Mouse (Mus musculus): ENCODE results near the gene Wrnip1. TPM values are rescaled to one million over a fixed set of nuclear protein-coding genes. Genes with fewer than 3 reads are reported as not detected.

The Wrnip1 gene
- polyA plus RNA-seq, 1 experiment from 2014 or later: 19.7 TPM

GRCm38 (mm10) chr13:32806820-32807219 is 5.0 kb downstream of the Wrnip1 start:
- Histone ChIP-seq H3K4me3 (ENCODE audit: control insufficient read depth in 1 of 2, insufficient read depth in 1 of 2, low read depth in 1 of 2, low read length in 2 of 2) (no peak overlapping the region), H3K27ac (replicated peaks in 1 of 2; ENCODE audit: control insufficient read depth in 1 of 2, insufficient read depth in 1 of 2, low read depth in 2 of 2, low read length in 2 of 2) (0 out of 4 replicates have a peak overlapping the region, but pooled peaks of 1 of the 2 experiments have one; percentile 6), H3K4me1 (ENCODE audit: control insufficient read depth in 2 of 2, insufficient read depth in 2 of 2, low read length in 2 of 2) (peaks cover 0 to 28% of the 10 kb centered on the region in 2 experiments; a peak in 3 of 4 replicates), H3K36me3 (ENCODE audit: control insufficient read depth, insufficient read depth, low read length) (peaks cover 57% of the 10 kb centered on the region), H3K27me3 (ENCODE audit: control insufficient read depth, insufficient read depth, low read length) (no peaks in the 10 kb centered on the region), H3K4me2 (ENCODE audit: low read length) (no peak overlapping the region), H3K9me3 (ENCODE audit: control insufficient read depth, low read length) (no peaks in the 10 kb centered on the region), H3K9ac (ENCODE audit: low read length) (no peak overlapping the region)
- ATAC-seq (ENCODE audit: insufficient number of reproducible peaks, insufficient read depth, low FRiP score, low read depth): no peak
- WGBS: 59% methylated on average over 7 of the region's 7 CpGs

DNA sequence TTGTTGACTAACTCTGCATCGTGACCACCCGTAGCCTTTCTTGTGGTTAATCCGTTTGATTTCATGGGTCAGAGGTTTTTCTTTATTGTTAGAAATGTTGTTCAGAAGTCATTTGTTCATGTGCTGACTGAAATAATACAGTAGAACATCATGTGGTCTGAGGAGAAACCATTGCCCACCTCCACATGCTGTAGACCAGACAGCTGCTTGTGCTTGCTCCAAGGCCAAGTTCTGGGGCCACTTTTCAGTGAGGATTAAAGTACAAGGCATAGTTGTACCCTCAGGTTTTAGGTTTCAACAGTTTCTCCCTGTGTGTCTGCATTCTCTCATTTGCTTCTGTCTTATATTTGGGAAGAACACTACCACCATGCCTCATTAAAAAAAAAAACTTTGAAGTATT is 5.8 kb downstream of the Wrnip1 start:
- peaks cover 62% of the 10 kb centered on the region for H3K36me3 ChIP-seq (ENCODE audit: control insufficient read depth, insufficient read depth, low read length)
- ATAC-seq (ENCODE audit: insufficient number of reproducible peaks, insufficient read depth, low FRiP score, low read depth): no peak
- no peak overlapping the region for H3K4me3 ChIP-seq (ENCODE audit: control insufficient read depth in 1 of 2, insufficient read depth in 1 of 2, low read depth in 1 of 2, low read length in 2 of 2)
- no peak overlapping the region for H3K9ac ChIP-seq (ENCODE audit: low read length)
- 92% methylated on average over 3 of the region's 3 CpGs for WGBS
- no peak overlapping the region for H3K27ac ChIP-seq (replicated peaks in 1 of 2; ENCODE audit: control insufficient read depth in 1 of 2, insufficient read depth in 1 of 2, low read depth in 2 of 2, low read length in 2 of 2)
- H3K9me3 ChIP-seq (ENCODE audit: control insufficient read depth, low read length): no peaks in the 10 kb centered on the region
- H3K4me2 ChIP-seq (ENCODE audit: low read length): no peak overlapping the region
- no peaks in the 10 kb centered on the region for H3K27me3 ChIP-seq (ENCODE audit: control insufficient read depth, insufficient read depth, low read length)
- peaks cover 0 to 32% of the 10 kb centered on the region in 2 experiments; a peak in 3 of 4 replicates for H3K4me1 ChIP-seq (ENCODE audit: control insufficient read depth in 2 of 2, insufficient read depth in 2 of 2, low read length in 2 of 2)

DNA sequence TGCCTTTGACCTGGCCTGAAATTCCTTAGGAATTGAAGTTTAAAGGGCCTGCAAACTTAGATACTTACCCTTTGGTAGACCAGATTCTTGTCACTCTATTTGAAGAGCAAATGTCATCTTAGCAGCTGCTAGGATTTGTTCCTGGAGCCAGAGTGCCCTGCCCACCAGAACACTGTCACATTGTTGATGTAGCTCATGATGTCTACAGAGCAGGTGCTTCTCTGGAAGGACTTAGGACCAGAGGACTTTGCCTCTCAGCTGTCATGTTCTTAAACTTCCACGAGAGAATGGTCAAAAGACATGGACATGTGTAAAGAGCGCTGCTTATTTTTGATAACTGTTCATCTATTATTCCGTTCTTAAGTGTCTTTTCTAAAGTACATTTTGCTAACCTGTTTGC is 17.4 kb downstream of the Wrnip1 start:
- H3K4me2 ChIP-seq (ENCODE audit: low read length): no peak overlapping the region
- no peaks in the 10 kb centered on the region for H3K4me1 ChIP-seq (ENCODE audit: control insufficient read depth in 2 of 2, insufficient read depth in 2 of 2, low read length in 2 of 2)
- H3K27ac ChIP-seq (replicated peaks in 1 of 2; ENCODE audit: control insufficient read depth in 1 of 2, insufficient read depth in 1 of 2, low read depth in 2 of 2, low read length in 2 of 2): no peak overlapping the region
- H3K4me3 ChIP-seq (ENCODE audit: control insufficient read depth in 1 of 2, insufficient read depth in 1 of 2, low read depth in 1 of 2, low read length in 2 of 2): no peak overlapping the region
- H3K9me3 ChIP-seq (ENCODE audit: control insufficient read depth, low read length): no peaks in the 10 kb centered on the region
- 91% methylated on average over 3 of the region's 3 CpGs for WGBS
- no peak for ATAC-seq (ENCODE audit: insufficient number of reproducible peaks, insufficient read depth, low FRiP score, low read depth)
- H3K27me3 ChIP-seq (ENCODE audit: control insufficient read depth, insufficient read depth, low read length): no peaks in the 10 kb centered on the region
- H3K9ac ChIP-seq (ENCODE audit: low read length): no peak overlapping the region
- H3K36me3 ChIP-seq (ENCODE audit: control insufficient read depth, insufficient read depth, low read length): peaks cover 78% of the 10 kb centered on the region

- Histone ChIP-seq H3K36me3 (ENCODE audit: control insufficient read depth, insufficient read depth, low read length) (peaks cover 72% of the 10 kb centered on the region), H3K9me3 (ENCODE audit: control insufficient read depth, low read length) (no peaks in the 10 kb centered on the region), H3K27me3 (ENCODE audit: control insufficient read depth, insufficient read depth, low read length) (no peaks in the 10 kb centered on the region), H3K9ac (ENCODE audit: low read length) (no peak overlapping the region), H3K4me2 (ENCODE audit: low read length) (no peak overlapping the region), H3K27ac (replicated peaks in 1 of 2; ENCODE audit: control insufficient read depth in 1 of 2, insufficient read depth in 1 of 2, low read depth in 2 of 2, low read length in 2 of 2) (no peak overlapping the region), H3K4me3 (ENCODE audit: control insufficient read depth in 1 of 2, insufficient read depth in 1 of 2, low read depth in 1 of 2, low read length in 2 of 2) (no peak overlapping the region), H3K4me1 (ENCODE audit: control insufficient read depth in 2 of 2, insufficient read depth in 2 of 2, low read length in 2 of 2) (no peaks in the 10 kb centered on the region)
- no peak for ATAC-seq (ENCODE audit: insufficient number of reproducible peaks, insufficient read depth, low FRiP score, low read depth)
- WGBS: 83% methylated on average over 5 of the region's 5 CpGs
Observed at GRCm38 (mm10) chr13:32819926-32820325, 18.1 kb downstream of the Wrnip1 start.

- WGBS: 97% methylated on average over 4 of the region's 4 CpGs
- Histone ChIP-seq H3K9ac (ENCODE audit: low read length) (no peak overlapping the region), H3K4me1 (ENCODE audit: control insufficient read depth in 2 of 2, insufficient read depth in 2 of 2, low read length in 2 of 2) (no peaks in the 10 kb centered on the region), H3K27ac (replicated peaks in 1 of 2; ENCODE audit: control insufficient read depth in 1 of 2, insufficient read depth in 1 of 2, low read depth in 2 of 2, low read length in 2 of 2) (no peak overlapping the region), H3K4me2 (ENCODE audit: low read length) (no peak overlapping the region), H3K4me3 (ENCODE audit: control insufficient read depth in 1 of 2, insufficient read depth in 1 of 2, low read depth in 1 of 2, low read length in 2 of 2) (no peak overlapping the region), H3K9me3 (ENCODE audit: control insufficient read depth, low read length) (no peaks in the 10 kb centered on the region), H3K36me3 (ENCODE audit: control insufficient read depth, insufficient read depth, low read length) (peaks cover 62% of the 10 kb centered on the region), H3K27me3 (ENCODE audit: control insufficient read depth, insufficient read depth, low read length) (no peaks in the 10 kb centered on the region)
- ATAC-seq (ENCODE audit: insufficient number of reproducible peaks, insufficient read depth, low FRiP score, low read depth): no peak
Observed at GRCm38 (mm10) chr13:32821671-32822070, 19.8 kb downstream of the Wrnip1 start.

GRCm38 (mm10) chr13:32823126-32823525 is 21.3 kb downstream of the Wrnip1 start:
- H3K27ac ChIP-seq (replicated peaks in 1 of 2; ENCODE audit: control insufficient read depth in 1 of 2, insufficient read depth in 1 of 2, low read depth in 2 of 2, low read length in 2 of 2): no peak overlapping the region
- WGBS: 70% methylated on average over 6 of the region's 6 CpGs

DNA sequence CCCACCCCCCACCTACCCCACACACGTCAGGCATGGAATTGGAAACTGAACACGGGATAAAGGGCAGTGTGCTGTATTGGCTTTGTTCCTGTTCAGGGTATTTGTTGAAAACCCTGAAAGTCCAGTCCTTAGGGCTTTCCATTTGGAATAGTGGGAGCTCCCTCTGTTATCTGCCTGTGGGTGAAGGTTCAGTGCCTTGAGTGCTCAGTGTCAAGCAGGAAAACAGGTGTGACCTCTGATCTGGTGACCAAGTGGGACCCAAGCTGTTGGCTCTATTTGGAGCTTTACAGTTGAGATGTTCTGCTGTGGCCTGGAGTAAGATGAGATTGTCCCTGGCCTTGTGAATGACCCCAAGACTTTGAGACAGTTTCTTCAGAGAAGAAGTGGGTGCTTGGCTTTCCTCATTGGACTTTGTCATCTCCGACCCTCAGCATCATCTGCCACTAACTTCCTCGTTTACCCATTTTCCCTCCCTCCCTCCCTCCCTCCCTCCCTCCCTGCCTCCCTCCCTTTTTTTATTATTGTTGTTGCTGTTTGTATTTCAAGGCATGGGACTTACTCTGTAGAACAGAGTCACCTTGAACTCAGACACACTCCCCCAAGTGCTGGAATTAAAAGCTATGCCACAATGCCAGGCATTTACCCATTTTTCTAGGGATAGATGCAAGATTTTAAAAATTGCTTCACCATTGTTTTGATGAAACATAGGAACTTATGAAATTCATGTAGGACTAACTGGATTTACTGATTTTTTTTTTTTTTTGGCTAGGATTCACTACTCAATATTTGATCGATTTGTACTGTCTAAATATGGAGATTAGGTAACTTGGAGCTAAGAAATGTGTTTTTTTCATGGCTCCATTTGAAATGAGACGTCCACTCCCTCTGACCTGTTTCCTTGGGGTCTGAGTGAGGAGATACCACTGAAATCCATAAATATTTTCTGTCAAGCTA is 22.8 kb downstream of the Wrnip1 start:
- Histone ChIP-seq H3K9ac (ENCODE audit: low read length) (no peak overlapping the region), H3K27ac (replicated peaks in 1 of 2; ENCODE audit: control insufficient read depth in 1 of 2, insufficient read depth in 1 of 2, low read depth in 2 of 2, low read length in 2 of 2) (no peak overlapping the region), H3K4me1 (ENCODE audit: control insufficient read depth in 2 of 2, insufficient read depth in 2 of 2, low read length in 2 of 2) (no peaks in the 10 kb centered on the region), H3K4me3 (ENCODE audit: control insufficient read depth in 1 of 2, insufficient read depth in 1 of 2, low read depth in 1 of 2, low read length in 2 of 2) (no peak overlapping the region), H3K27me3 (ENCODE audit: control insufficient read depth, insufficient read depth, low read length) (no peaks in the 10 kb centered on the region), H3K4me2 (ENCODE audit: low read length) (no peak overlapping the region), H3K36me3 (ENCODE audit: control insufficient read depth, insufficient read depth, low read length) (peaks cover 33% of the 10 kb centered on the region), H3K9me3 (ENCODE audit: control insufficient read depth, low read length) (no peaks in the 10 kb centered on the region)
- WGBS: 83% methylated on average over 6 of the region's 6 CpGs
- no peak for ATAC-seq (ENCODE audit: insufficient number of reproducible peaks, insufficient read depth, low FRiP score, low read depth)

More at GRCm38 (mm10) chr13:32823126-32823525, 21.3 kb downstream of the Wrnip1 start:
- no peaks in the 10 kb centered on the region for H3K4me1 ChIP-seq (ENCODE audit: control insufficient read depth in 2 of 2, insufficient read depth in 2 of 2, low read length in 2 of 2)
- no peak for ATAC-seq (ENCODE audit: insufficient number of reproducible peaks, insufficient read depth, low FRiP score, low read depth)
- peaks cover 48% of the 10 kb centered on the region for H3K36me3 ChIP-seq (ENCODE audit: control insufficient read depth, insufficient read depth, low read length)
- no peaks in the 10 kb centered on the region for H3K9me3 ChIP-seq (ENCODE audit: control insufficient read depth, low read length)
- no peak overlapping the region for H3K4me3 ChIP-seq (ENCODE audit: control insufficient read depth in 1 of 2, insufficient read depth in 1 of 2, low read depth in 1 of 2, low read length in 2 of 2)
- no peak overlapping the region for H3K9ac ChIP-seq (ENCODE audit: low read length)
- no peaks in the 10 kb centered on the region for H3K27me3 ChIP-seq (ENCODE audit: control insufficient read depth, insufficient read depth, low read length)
- no peak overlapping the region for H3K4me2 ChIP-seq (ENCODE audit: low read length)
